Mouse (Mus musculus): ENCODE measurements at regions not wholly inside any gene's neighbourhood (a gene's known extent, or its start where the extent isn't known, plus 50 kb on each side); places are given as distances from the start of the nearest gene placed in this dataset.

GRCm38 (mm10) chr13:99067504-99067903 is 83.1 kb upstream of the 1700024P04Rik start:
- 90% methylated on average over 1 of the region's 1 CpGs for WGBS
- H3K27ac ChIP-seq (replicated peaks) = no peak overlapping the region
- no peak for DNase-seq (ENCODE audit: low spot score)

GRCm38 (mm10) chr13:99063431-99063830 is 79.1 kb upstream of the 1700024P04Rik start:
- DNase-seq (ENCODE audit: low spot score) = no peak
- Histone ChIP-seq H3K36me3 (no peaks in the 10 kb centered on the region), H3K4me3 (no peak overlapping the region), H3K9me3 (replicated peaks) (no peaks in the 10 kb centered on the region), H3K27me3 (ENCODE audit: low read depth, poor library complexity, severe bottlenecking) (no peaks in the 10 kb centered on the region), H3K4me1 (no peaks in the 10 kb centered on the region), H3K27ac (replicated peaks) (no peak overlapping the region)
- 83% methylated on average over 4 of the region's 4 CpGs for WGBS

More at GRCm38 (mm10) chr13:99067504-99067903, 83.1 kb upstream of the 1700024P04Rik start:
- peaks cover 12% of the 10 kb centered on the region for H3K4me1 ChIP-seq
- no peaks in the 10 kb centered on the region for H3K9me3 ChIP-seq (replicated peaks)
- H3K36me3 ChIP-seq = no peaks in the 10 kb centered on the region
- H3K4me3 ChIP-seq = no peak overlapping the region
- H3K27me3 ChIP-seq (ENCODE audit: low read depth, poor library complexity, severe bottlenecking) = no peaks in the 10 kb centered on the region

DNA sequence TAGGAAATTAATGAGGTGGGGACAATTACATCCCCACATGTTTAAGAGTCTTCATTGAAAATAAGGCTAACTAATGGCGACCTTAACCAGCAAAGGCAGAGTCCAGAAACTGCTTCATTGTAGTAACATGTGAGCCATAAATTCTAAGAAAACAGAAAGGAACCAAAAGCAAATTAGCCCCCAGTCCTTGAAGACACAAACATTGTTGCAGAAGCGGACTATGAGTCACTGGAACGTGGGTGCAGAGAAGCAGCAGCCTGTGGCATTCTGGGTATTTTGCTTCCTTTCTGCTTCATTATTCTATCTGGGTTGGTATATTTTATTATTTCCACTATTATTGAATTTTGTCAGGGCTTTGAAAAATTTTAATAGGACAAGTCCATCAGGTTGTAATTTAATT is 78.6 kb upstream of the 1700024P04Rik start:
- no peak overlapping the region for H3K27ac ChIP-seq (replicated peaks)
- H3K9me3 ChIP-seq (replicated peaks) = no peaks in the 10 kb centered on the region
- 85% methylated on average over 3 of the region's 3 CpGs for WGBS
- no peaks in the 10 kb centered on the region for H3K36me3 ChIP-seq
- no peak for DNase-seq (ENCODE audit: low spot score)
- H3K27me3 ChIP-seq (ENCODE audit: low read depth, poor library complexity, severe bottlenecking) = no peaks in the 10 kb centered on the region
- H3K4me3 ChIP-seq = no peak overlapping the region
- H3K4me1 ChIP-seq = no peaks in the 10 kb centered on the region

DNA sequence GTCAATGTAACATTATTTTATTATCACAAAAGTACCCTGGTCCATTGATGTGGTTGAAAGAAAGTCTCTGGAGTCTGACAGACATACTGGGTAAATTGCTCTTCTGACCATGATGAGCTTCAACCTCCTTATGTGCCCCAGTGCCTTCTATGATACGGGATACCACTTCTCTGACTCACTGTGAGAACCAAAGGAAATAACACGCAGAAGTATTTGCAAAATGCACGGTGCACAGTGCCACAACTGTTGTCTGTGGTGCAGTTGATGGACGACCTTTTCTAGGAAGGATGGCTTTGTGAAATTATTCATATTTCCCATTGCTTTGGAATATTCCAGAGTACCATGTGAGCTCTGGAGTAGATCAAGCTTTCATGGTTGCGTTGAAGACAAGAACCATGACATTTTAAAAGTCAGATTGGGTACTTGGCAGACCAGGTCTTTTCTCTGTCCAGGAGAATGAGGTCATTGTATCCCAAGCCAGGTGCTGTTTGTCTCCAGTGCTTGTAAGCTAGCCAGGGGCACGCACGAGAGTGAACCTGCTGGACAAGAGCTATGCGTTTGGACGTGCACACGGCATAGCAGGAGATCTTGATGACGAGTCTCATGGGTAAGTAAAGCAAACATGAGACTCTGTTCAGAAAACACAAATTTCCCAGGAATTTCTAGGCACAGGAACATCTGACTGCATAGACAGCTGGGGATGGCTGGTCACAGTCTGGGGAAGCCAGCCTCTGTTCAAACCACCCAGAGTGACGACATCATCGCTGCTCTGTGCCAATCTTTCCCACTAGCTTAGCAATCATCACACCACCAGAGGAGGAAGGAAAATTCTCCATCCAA is 74.0 kb upstream of the 1700024P04Rik start:
- H3K9me3 ChIP-seq (replicated peaks) = no peaks in the 10 kb centered on the region
- no peak overlapping the region for H3K4me3 ChIP-seq
- no peaks in the 10 kb centered on the region for H3K36me3 ChIP-seq
- no peaks in the 10 kb centered on the region for H3K27me3 ChIP-seq (ENCODE audit: low read depth, poor library complexity, severe bottlenecking)
- no peak overlapping the region for H3K27ac ChIP-seq (replicated peaks)
- WGBS = 86% methylated on average over 13 of the region's 13 CpGs
- no peak for DNase-seq (ENCODE audit: low spot score)
- H3K4me1 ChIP-seq = peaks cover 24% of the 10 kb centered on the region

GRCm38 (mm10) chr13:99057696-99058095 is 73.3 kb upstream of the 1700024P04Rik start:
- Histone ChIP-seq H3K27me3 (ENCODE audit: low read depth, poor library complexity, severe bottlenecking) (no peaks in the 10 kb centered on the region), H3K4me1 (peaks cover 24% of the 10 kb centered on the region), H3K9me3 (replicated peaks) (no peaks in the 10 kb centered on the region), H3K27ac (replicated peaks) (peak overlapping the region; percentile 34; the same call in 1 of the 2 replicates), H3K4me3 (no peak overlapping the region), H3K36me3 (no peaks in the 10 kb centered on the region)
- 79% methylated on average over 6 of the region's 6 CpGs for WGBS
- no peak for DNase-seq (ENCODE audit: low spot score)

GRCm38 (mm10) chr13:99057293-99057588 is 72.9 kb upstream of the 1700024P04Rik start:
- no peak overlapping the region for H3K4me3 ChIP-seq
- H3K9me3 ChIP-seq (replicated peaks) = no peaks in the 10 kb centered on the region
- H3K27ac ChIP-seq (replicated peaks) = peak overlapping the region; percentile 34; the same call in 1 of the 2 replicates
- H3K27me3 ChIP-seq (ENCODE audit: low read depth, poor library complexity, severe bottlenecking) = no peaks in the 10 kb centered on the region
- WGBS = 77% methylated on average over 3 of the region's 3 CpGs
- peaks cover 24% of the 10 kb centered on the region for H3K4me1 ChIP-seq
- no peaks in the 10 kb centered on the region for H3K36me3 ChIP-seq
- DNase-seq (ENCODE audit: low spot score) = no peak

DNA sequence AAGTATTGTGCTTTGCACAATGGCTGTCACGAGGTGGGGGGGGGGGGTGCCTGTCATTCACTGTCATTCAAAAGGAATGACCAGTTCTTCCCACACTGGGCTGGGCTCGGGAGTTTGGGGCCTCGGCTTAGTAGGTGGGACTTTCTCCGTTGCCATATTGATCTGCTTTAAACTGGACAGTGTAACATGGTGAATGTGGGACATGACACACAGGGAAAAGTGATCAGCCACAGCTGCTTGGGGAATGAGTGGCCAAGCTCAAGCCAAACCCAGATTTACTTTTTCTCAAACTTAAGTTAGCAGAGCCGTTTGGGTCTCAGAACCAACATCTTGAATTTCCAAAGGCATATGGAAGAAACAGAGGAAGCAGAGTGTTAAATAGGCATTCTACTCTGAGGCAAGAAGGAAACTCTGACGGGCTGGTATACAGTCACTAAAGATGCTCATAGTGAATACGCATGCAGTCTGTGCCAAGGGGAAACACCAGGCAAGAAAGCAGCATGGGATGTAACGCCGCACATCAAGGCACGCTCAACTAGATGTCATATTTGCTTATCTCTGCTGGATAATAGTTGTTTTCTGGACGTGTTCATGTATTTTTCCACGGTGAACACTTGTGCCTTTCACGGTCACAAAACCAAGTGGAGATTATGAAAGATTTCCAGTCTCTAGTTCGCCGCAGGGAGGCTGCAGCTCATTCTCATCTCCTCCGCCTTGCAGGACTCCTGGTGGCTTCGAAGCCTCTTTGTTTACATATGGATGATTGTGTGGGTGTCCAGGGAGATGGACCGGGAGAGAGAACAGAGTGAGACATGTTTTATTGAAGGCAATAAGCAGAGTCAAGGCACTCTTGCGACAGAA is 72.3 kb upstream of the 1700024P04Rik start:
- Histone ChIP-seq H3K9me3 (replicated peaks) (no peaks in the 10 kb centered on the region), H3K36me3 (no peaks in the 10 kb centered on the region), H3K4me1 (peaks cover 24% of the 10 kb centered on the region), H3K27me3 (ENCODE audit: low read depth, poor library complexity, severe bottlenecking) (no peaks in the 10 kb centered on the region), H3K27ac (replicated peaks) (peak overlapping the region; percentile 34; the same call in 1 of the 2 replicates), H3K4me3 (no peak overlapping the region)
- WGBS = 78% methylated on average over 19 of the region's 19 CpGs
- no peak for DNase-seq (ENCODE audit: low spot score)

DNA sequence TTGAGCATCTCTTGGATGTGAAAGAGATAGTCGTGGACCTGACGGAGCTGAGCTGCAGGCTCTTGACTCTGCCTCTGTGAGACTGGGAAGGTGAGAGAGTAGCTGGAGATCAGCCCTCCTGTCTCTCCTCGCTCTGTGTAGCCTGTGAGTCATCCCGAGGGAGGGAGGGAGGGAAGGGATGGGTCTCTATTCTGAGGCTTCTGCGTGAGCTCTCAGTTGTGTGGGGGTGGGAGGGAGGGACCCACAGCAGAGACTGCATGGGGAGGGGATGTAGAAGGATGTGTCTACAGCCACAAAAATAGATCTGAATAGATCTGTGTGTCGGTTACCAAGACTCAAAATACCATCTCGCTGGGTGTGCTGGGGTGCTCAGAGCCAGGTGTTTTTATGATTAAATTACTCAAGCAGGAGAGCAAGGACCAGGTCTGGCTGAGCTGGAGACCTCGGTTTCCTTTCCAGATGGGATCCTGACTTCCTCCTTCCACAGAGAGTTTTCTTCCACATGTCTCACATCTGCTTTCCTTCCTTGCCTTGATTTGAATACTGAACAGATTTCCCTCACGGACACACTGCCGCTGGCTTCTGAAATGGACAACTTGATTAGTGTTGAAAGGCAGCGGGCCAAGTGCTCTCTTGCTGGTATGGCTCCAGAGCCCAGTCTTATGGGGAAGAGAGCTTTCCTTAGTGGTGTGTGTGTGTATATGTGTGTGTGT is 71.4 kb upstream of the 1700024P04Rik start:
- no peak for DNase-seq (ENCODE audit: low spot score)
- Histone ChIP-seq H3K9me3 (replicated peaks) (no peaks in the 10 kb centered on the region), H3K27ac (replicated peaks) (no peak overlapping the region), H3K4me3 (no peak overlapping the region), H3K4me1 (peaks cover 24% of the 10 kb centered on the region), H3K27me3 (ENCODE audit: low read depth, poor library complexity, severe bottlenecking) (no peaks in the 10 kb centered on the region), H3K36me3 (no peaks in the 10 kb centered on the region)
- WGBS = 66% methylated on average over 11 of the region's 11 CpGs

- WGBS = 94% methylated on average over 1 of the region's 1 CpGs
- Histone ChIP-seq H3K4me3 (no peak overlapping the region), H3K9me3 (replicated peaks) (no peaks in the 10 kb centered on the region), H3K27ac (replicated peaks) (no peak overlapping the region), H3K27me3 (ENCODE audit: low read depth, poor library complexity, severe bottlenecking) (no peaks in the 10 kb centered on the region), H3K4me1 (peaks cover 17% of the 10 kb centered on the region), H3K36me3 (no peaks in the 10 kb centered on the region)
- no peak for DNase-seq (ENCODE audit: low spot score)
Observed at GRCm38 (mm10) chr13:99052076-99052475, 67.7 kb upstream of the 1700024P04Rik start.

GRCm38 (mm10) chr13:99049699-99050098 is 65.3 kb upstream of the 1700024P04Rik start:
- no peak for DNase-seq (ENCODE audit: low spot score)

DNA sequence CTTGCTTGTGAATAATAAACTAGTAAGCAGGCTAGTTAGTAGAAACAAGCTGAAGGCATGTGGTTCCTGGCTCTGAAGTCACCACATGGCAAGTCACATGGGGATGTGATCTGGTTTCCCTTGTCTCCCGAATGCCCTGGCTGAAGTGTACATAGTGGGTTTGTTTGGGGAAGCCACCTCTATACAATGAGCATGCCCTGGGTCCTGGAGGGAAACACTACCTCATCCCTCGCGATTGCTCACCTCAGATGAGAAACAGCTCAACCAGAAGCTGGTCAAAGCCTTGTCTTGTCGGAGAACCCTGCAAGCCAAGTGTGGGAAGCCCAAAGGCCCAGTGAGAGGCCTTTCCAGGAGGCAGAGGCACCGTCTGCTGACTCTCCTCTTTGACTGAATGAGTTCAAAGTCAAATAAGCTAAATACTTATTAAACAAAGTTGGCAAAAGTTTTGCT is 64.3 kb upstream of the 1700024P04Rik start:
- H3K27me3 ChIP-seq (ENCODE audit: low read depth, poor library complexity, severe bottlenecking) = no peaks in the 10 kb centered on the region
- no peaks in the 10 kb centered on the region; the same call in 1 of the 2 replicates for H3K4me1 ChIP-seq
- H3K27ac ChIP-seq (replicated peaks) = no peak overlapping the region
- WGBS = 86% methylated on average over 5 of the region's 5 CpGs
- no peak for DNase-seq (ENCODE audit: low spot score)
- H3K9me3 ChIP-seq (replicated peaks) = no peaks in the 10 kb centered on the region
- no peaks in the 10 kb centered on the region for H3K36me3 ChIP-seq
- no peak overlapping the region for H3K4me3 ChIP-seq

More at GRCm38 (mm10) chr13:99049699-99050098, 65.3 kb upstream of the 1700024P04Rik start:
- Histone ChIP-seq H3K27me3 (ENCODE audit: low read depth, poor library complexity, severe bottlenecking) (no peaks in the 10 kb centered on the region), H3K4me1 (no peaks in the 10 kb centered on the region; the same call in 1 of the 2 replicates), H3K36me3 (no peaks in the 10 kb centered on the region), H3K4me3 (no peak overlapping the region), H3K27ac (replicated peaks) (no peak overlapping the region), H3K9me3 (replicated peaks) (no peaks in the 10 kb centered on the region)
- 76% methylated on average over 4 of the region's 4 CpGs for WGBS

- no peaks in the 10 kb centered on the region; the same call in 1 of the 2 replicates for H3K4me1 ChIP-seq
- no peaks in the 10 kb centered on the region for H3K9me3 ChIP-seq (replicated peaks)
- no peak overlapping the region for H3K4me3 ChIP-seq
- no peak overlapping the region for H3K27ac ChIP-seq (replicated peaks)
- DNase-seq (ENCODE audit: low spot score) = no peak
- no peaks in the 10 kb centered on the region for H3K27me3 ChIP-seq (ENCODE audit: low read depth, poor library complexity, severe bottlenecking)
- 87% methylated on average over 7 of the region's 7 CpGs for WGBS
- H3K36me3 ChIP-seq = no peaks in the 10 kb centered on the region
Observed at GRCm38 (mm10) chr13:99047219-99047618, 62.9 kb upstream of the 1700024P04Rik start.

Measured in midbrain, embryonic 10.5 days (tissue).